26 mouse cellular contexts compared by ENCODE assay signal in the genomic region with DNA sequence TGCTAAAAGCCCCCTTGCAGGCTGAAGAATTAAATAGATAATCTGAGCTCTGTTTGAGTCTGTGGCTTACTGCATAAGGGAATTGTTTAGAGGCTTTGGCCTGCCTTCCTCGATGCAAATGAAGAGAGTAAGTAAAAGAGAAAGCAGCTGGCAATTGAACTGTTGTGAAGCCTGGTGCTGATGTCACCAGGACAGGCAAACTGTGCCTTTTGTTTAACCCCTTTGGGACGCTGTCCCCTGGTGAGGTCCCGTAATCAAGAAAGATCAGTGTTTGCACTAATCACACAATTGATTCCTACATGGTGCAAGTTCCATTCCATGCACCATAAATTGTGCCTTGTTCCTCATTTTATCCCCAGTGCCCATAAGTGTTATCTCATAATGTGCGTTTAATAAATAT.
DNase-seq lines count a peak whose midpoint lies in the region; ATAC-seq lines count a peak whose summit lies in the region.
"Had no signal": no experiment of that assay in that cellular context is flagged by ENCODE, and none has a peak within 500 bp of the region (broad histone marks: within the 10 kb centered on the region; RNA-seq: fewer than 3 reads in every experiment).

No protein-coding gene starts in this region.

- ATAC-seq in forebrain, embryonic 14.5 days: 0 out of 2 replicates have a peak, but pooled peaks have one; percentile 26
- no peak for ATAC-seq in forebrain, embryonic 16.5 days
- no peak for ATAC-seq in midbrain, embryonic 15.5 days (replicated peaks)
- 0 out of 2 replicates have a peak, but pooled peaks have one; percentile 5 for ATAC-seq in midbrain, embryonic 16.5 days
- no peak for ATAC-seq in megakaryocyte, adult 5-6 weeks (ENCODE audit: poor library complexity, severe bottlenecking)
- ATAC-seq: Patski had no signal

- peaks cover 20% of the 10 kb centered on the region for H3K4me1 ChIP-seq in forebrain, embryonic 14.5 days (ENCODE audit: control insufficient read depth, insufficient read depth, low read length)
- peaks cover 12% of the 10 kb centered on the region for H3K4me1 ChIP-seq in forebrain, embryonic 16.5 days (replicated peaks; ENCODE audit: control insufficient read depth, insufficient read depth, low read length)
- peaks cover 32% of the 10 kb centered on the region for H3K4me1 ChIP-seq in midbrain, embryonic 10.5 days
- peaks cover 18% of the 10 kb centered on the region for H3K4me1 ChIP-seq in midbrain, embryonic 15.5 days
- peaks cover 18% of the 10 kb centered on the region; the same call in 1 of the 2 replicates for H3K4me1 ChIP-seq in midbrain, embryonic 16.5 days (ENCODE audit: control insufficient read depth, insufficient read depth, low read length)
- H3K4me1 ChIP-seq: kidney, embryonic 15.5 days; limb, embryonic 15.5 days; megakaryocyte, embryonic 14.5 days had no signal

- H3K9me3 ChIP-seq in forebrain, embryonic 14.5 days (replicated peaks; ENCODE audit: control insufficient read depth, low read length): no peaks in the 10 kb centered on the region
- H3K9me3 ChIP-seq in forebrain, embryonic 16.5 days (ENCODE audit: control insufficient read depth, low read length): no peaks in the 10 kb centered on the region
- H3K9me3 ChIP-seq in midbrain, embryonic 10.5 days (replicated peaks): no peaks in the 10 kb centered on the region
- H3K9me3 ChIP-seq in midbrain, embryonic 15.5 days: no peaks in the 10 kb centered on the region
- no peaks in the 10 kb centered on the region for H3K9me3 ChIP-seq in midbrain, embryonic 16.5 days (replicated peaks; ENCODE audit: control insufficient read depth, low read length, poor library complexity, severe bottlenecking)
- H3K9me3 ChIP-seq: kidney, embryonic 15.5 days; limb, embryonic 15.5 days had no signal

- no peak overlapping the region for H3K4me3 ChIP-seq in forebrain, embryonic 14.5 days (ENCODE audit: low read depth, low read length)
- H3K4me3 ChIP-seq in forebrain, embryonic 16.5 days (replicated peaks; ENCODE audit: low read length): no peak overlapping the region
- H3K4me3 ChIP-seq in midbrain, embryonic 10.5 days: no peak overlapping the region
- H3K4me3 ChIP-seq in midbrain, embryonic 15.5 days: no peak overlapping the region
- H3K4me3 ChIP-seq in midbrain, embryonic 16.5 days (ENCODE audit: low read depth, low read length): no peak overlapping the region
- H3K4me3 ChIP-seq: heart, adult 2 months; kidney, embryonic 15.5 days; limb, embryonic 15.5 days; megakaryocyte, embryonic 14.5 days; myocyte had no signal

- H3K36me3 ChIP-seq in forebrain, embryonic 14.5 days (ENCODE audit: control insufficient read depth, insufficient read depth, low read length): no peaks in the 10 kb centered on the region
- no peaks in the 10 kb centered on the region for H3K36me3 ChIP-seq in forebrain, embryonic 16.5 days (ENCODE audit: control insufficient read depth, insufficient read depth)
- H3K36me3 ChIP-seq in midbrain, embryonic 10.5 days: no peaks in the 10 kb centered on the region
- H3K36me3 ChIP-seq in midbrain, embryonic 15.5 days (replicated peaks): no peaks in the 10 kb centered on the region
- H3K36me3 ChIP-seq in midbrain, embryonic 16.5 days (ENCODE audit: control insufficient read depth, insufficient read depth, low read length): no peaks in the 10 kb centered on the region
- H3K36me3 ChIP-seq: G1E; kidney, embryonic 15.5 days; limb, embryonic 15.5 days had no signal

- H3K27ac ChIP-seq in forebrain, embryonic 14.5 days (ENCODE audit: low read depth, low read length): no peak overlapping the region
- no peak overlapping the region for H3K27ac ChIP-seq in forebrain, embryonic 16.5 days (ENCODE audit: low read length)
- peak overlapping the region; percentile 72 for H3K27ac ChIP-seq in midbrain, embryonic 10.5 days (replicated peaks)
- no peak overlapping the region for H3K27ac ChIP-seq in midbrain, embryonic 15.5 days
- H3K27ac ChIP-seq in midbrain, embryonic 16.5 days (ENCODE audit: low read length): no peak overlapping the region
- H3K27ac ChIP-seq: heart, adult 2 months; kidney, embryonic 15.5 days; limb, embryonic 15.5 days; liver, embryonic 14.5 days; stomach, postnatal 0 days had no signal

- no peaks in the 10 kb centered on the region for H3K27me3 ChIP-seq in forebrain, embryonic 14.5 days (replicated peaks; ENCODE audit: control insufficient read depth, insufficient read depth, low read length)
- no peaks in the 10 kb centered on the region for H3K27me3 ChIP-seq in forebrain, embryonic 16.5 days (replicated peaks; ENCODE audit: control insufficient read depth, insufficient read depth, low read length)
- H3K27me3 ChIP-seq in midbrain, embryonic 10.5 days (ENCODE audit: low read depth, poor library complexity, severe bottlenecking): no peaks in the 10 kb centered on the region
- H3K27me3 ChIP-seq in midbrain, embryonic 15.5 days (replicated peaks): no peaks in the 10 kb centered on the region
- H3K27me3 ChIP-seq in midbrain, embryonic 16.5 days (ENCODE audit: control insufficient read depth, insufficient read depth, low read depth, low read length): no peaks in the 10 kb centered on the region
- H3K27me3 ChIP-seq: CH12.LX; limb, embryonic 15.5 days; megakaryocyte, embryonic 14.5 days; Patski had no signal

- no peak overlapping the region for H3K9ac ChIP-seq in forebrain, embryonic 14.5 days (ENCODE audit: low read length)
- H3K9ac ChIP-seq in forebrain, embryonic 16.5 days (replicated peaks; ENCODE audit: low read depth, low read length): no peak overlapping the region
- no peak overlapping the region for H3K9ac ChIP-seq in midbrain, embryonic 15.5 days
- H3K9ac ChIP-seq in midbrain, embryonic 16.5 days (ENCODE audit: low read depth, low read length): no peak overlapping the region
- H3K9ac ChIP-seq: kidney, embryonic 15.5 days; limb, embryonic 15.5 days; liver, embryonic 14.5 days; lung, embryonic 14.5 days had no signal

- WGBS in forebrain, embryonic 14.5 days: 12% methylated on average over 4 of the region's 4 CpGs
- WGBS in forebrain, embryonic 16.5 days: 14% methylated on average over 4 of the region's 4 CpGs
- WGBS in midbrain, embryonic 10.5 days: 21% methylated on average over 4 of the region's 4 CpGs
- 21% methylated on average over 4 of the region's 4 CpGs for WGBS in midbrain, embryonic 15.5 days
- WGBS in midbrain, embryonic 16.5 days: 22% methylated on average over 4 of the region's 4 CpGs

- DNase-seq in forebrain, embryonic 14.5 days (ENCODE audit: low spot score): peak; percentile 47
- DNase-seq in midbrain, embryonic 10.5 days (ENCODE audit: low spot score): no peak
- peak; percentile 11 for DNase-seq in mesoderm, embryonic 11.5 days (ENCODE audit: low read depth, low spot score)
- DNase-seq: adrenal gland, postnatal 36 days; B cell, adult 2 months; cerebellum, adult 11 months; cerebellum, adult 9-11 months; gastrocnemius, postnatal 25 days; heart, adult 2 months; kidney, adult 11 months; kidney, postnatal 36 days; layer of hippocampus, adult 9-11 months had no signal

- H3K4me2 ChIP-seq in forebrain, embryonic 14.5 days (ENCODE audit: low read length): no peak overlapping the region
- no peak overlapping the region for H3K4me2 ChIP-seq in forebrain, embryonic 16.5 days (ENCODE audit: low read length)
- no peak overlapping the region for H3K4me2 ChIP-seq in midbrain, embryonic 15.5 days
- H3K4me2 ChIP-seq in midbrain, embryonic 16.5 days (ENCODE audit: low read length): no peak overlapping the region
- H3K4me2 ChIP-seq: kidney, embryonic 15.5 days; limb, embryonic 15.5 days; lung, embryonic 14.5 days had no signal

Comparison
In these comparisons a context has a peak if more than half of its experiments do, and no peak if none do; other contexts are left out.
1. ATAC-seq: peak in forebrain, embryonic 14.5 days (single experiment) and midbrain, embryonic 16.5 days (single experiment); none in forebrain, embryonic 16.5 days (single experiment), midbrain, embryonic 15.5 days (single experiment) and megakaryocyte, adult 5-6 weeks (single experiment).